ENCODE assay signal across 20 mouse cellular contexts in genomic region chr6:58814381-58814780, GRCm38 (mm10). TPM values are rescaled to one million over a fixed set of nuclear protein-coding genes. Genes with fewer than 3 reads are reported as not detected.
DNase-seq lines count a peak whose midpoint lies in the region; ATAC-seq lines count a peak whose summit lies in the region.
"Had no signal": no experiment of that assay in that cellular context is flagged by ENCODE, and none has a peak within 500 bp of the region (broad histone marks: within the 10 kb centered on the region; RNA-seq: fewer than 3 reads in every experiment).

No protein-coding gene starts in this region.

- DNase-seq in frontal cortex, postnatal 36 days (ENCODE audit: low spot score in 2 of 2), result no peak
- DNase-seq in layer of hippocampus, adult 9-11 months, result peak; percentile 32
- DNase-seq in layer of hippocampus, adult 8-10 months (ENCODE audit: low spot score in 2 of 2), result no peak
- no peak for DNase-seq in kidney, adult 18-20 months
- DNase-seq: adrenal gland, adult 2 months; adrenal gland, postnatal 10 days; adrenal gland, postnatal 25 days; B cell, adult 2 months; cerebellum, adult 11-12 months; cerebellum, adult 2 months; cerebellum, adult 9-10 months; cerebellum, postnatal 10 days; cerebellum, postnatal 25 days; forebrain, postnatal 0 days had no signal

- ATAC-seq in frontal cortex, adult (ENCODE audit: low TSS enrichment), result peak; percentile 44; the same call in 1 of the 2 replicates
- ATAC-seq: activated CD4-positive, CD25-positive, alpha-beta regulatory T cell, adult 4 months; CD4-positive, CD25-positive, alpha-beta regulatory T cell, adult 4 months; forebrain, embryonic 13.5 days; forebrain, embryonic 15.5 days; forebrain, postnatal 0 days; Patski had no signal

RNA-seq across cellular contexts. Expression of gene Herc3, which starts 16.9 kb away (rescaled TPM):
- 100 to 1,000 TPM; 136 to 227 (median 220) TPM for total RNA-seq in layer of hippocampus, adult 8-10 months (2022)
